Mouse (Mus musculus) hematopoietic multipotent progenitor cell, adult 10-12 weeks (in vitro differentiated cells): Measurements from ENCODE around the gene Krt86. TPM values are rescaled to one million over a fixed set of nuclear protein-coding genes. Genes with fewer than 3 reads are reported as not detected.

Experiments
- polyA plus RNA-seq: library from polyadenylated mRNA; stranded (reverse); fragments of >175 nt; gene quantifications from 2 replicates; pipeline ENCODE4 v1.2.3, GENCODE M21; 2012; ENCODE audit warnings: low replicate concordance

Krt86 gene
- 0.92 and 3.3 TPM in 2 replicates for polyA plus RNA-seq

GRCm38 (mm10) chr15:101472952-101473528 lies at the start of gene Krt86:
Gene Krt86, plus strand, starts transcription at chr15:101473478.

GRCm38 (mm10) chr15:101438555-101438954 lies 34.7 kb upstream of the Krt86 start, which contains the start of gene Krt87:
Gene Krt87, minus strand, starts transcription at chr15:101438804.

DNA sequence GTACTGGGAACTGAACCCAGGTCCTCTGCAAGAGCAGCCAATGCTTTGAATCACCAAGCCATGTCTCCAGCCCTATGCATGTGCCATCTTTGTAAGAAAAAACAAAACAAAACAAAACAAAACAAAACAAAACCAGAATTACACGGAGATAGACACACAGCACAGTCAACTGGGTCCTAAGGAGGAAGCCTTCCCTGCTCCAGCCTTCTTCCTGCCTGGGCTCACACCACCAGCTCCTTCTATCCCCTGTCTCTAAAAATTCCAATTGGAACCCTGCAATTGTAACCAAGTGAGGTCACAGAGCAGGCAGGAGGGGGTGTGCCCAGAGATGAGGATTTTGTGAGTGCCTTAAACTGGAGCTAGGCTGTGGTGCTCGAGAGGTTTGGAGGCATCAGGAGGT lies 25.8 kb upstream of the Krt86 start, which contains the start of gene Krt88:
Gene Krt88, plus strand, starts transcription at position 301 of the 400 bp plus-strand sequence.

GRCm38 (mm10) chr15:101463651-101464050 lies 9.6 kb upstream of the Krt86 start, which contains the start of gene Krt81:
Gene Krt81, minus strand, starts transcription at chr15:101463751.

GRCm38 (mm10) chr15:101491431-101491830 lies 18.2 kb downstream of the Krt86 start, which contains the start of gene Krt83:
Gene Krt83, minus strand, starts transcription at chr15:101491512.

DNA sequence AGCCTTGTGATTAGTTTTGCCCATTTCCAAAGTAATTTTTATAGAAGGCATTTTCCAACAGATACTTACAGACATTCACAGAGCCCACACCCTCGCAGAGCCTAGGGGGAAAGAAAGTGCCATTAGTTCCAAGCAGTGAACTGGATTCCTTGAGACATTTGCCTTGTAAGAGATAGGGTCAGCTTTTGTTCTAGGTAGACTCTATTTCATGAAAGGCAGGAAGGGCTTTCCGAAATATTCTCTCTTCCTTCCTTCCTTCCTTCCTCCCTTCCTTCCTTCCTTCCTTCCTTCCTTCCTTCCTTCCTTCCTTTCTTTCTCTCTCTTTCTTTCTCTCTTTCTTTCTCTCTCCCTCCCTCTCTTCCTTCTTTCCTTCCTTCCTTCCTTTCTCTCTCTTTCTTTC lies 43.9 kb downstream of the Krt86 start, which contains the start of gene Gm49425:
Gene Gm49425, minus strand, starts transcription at position 101 of the 400 bp plus-strand sequence.

Other genes starting within 250 kb of the Krt86 start
- 6.1 and 16.8 TPM in 2 replicates for gene Grasp, start 249.3 kb upstream of the Krt86 start, polyA plus RNA-seq
- gene Nr4a1, start 219.2 kb upstream of the Krt86 start, polyA plus RNA-seq: 57.9 and 89.1 TPM in 2 replicates
- gene Atg101, start 189.2 kb upstream of the Krt86 start, polyA plus RNA-seq: 42.2 and 52.1 TPM in 2 replicates
- not detected in 2 replicates for gene 6030408B16Rik, start 180.3 kb upstream of the Krt86 start, polyA plus RNA-seq
- gene Krt80, start 103.3 kb upstream of the Krt86 start, polyA plus RNA-seq: 10.3 and 16.1 TPM in 2 replicates
- gene Krt7, start 62.4 kb upstream of the Krt86 start, polyA plus RNA-seq: 0.47 and 0.86 TPM in 2 replicates
- not detected in 2 replicates for gene Krt87, start 34.7 kb upstream of the Krt86 start, polyA plus RNA-seq
- 0.16 TPM in 1 of 2 replicates, not detected in the other for gene Krt88, start 25.7 kb upstream of the Krt86 start, polyA plus RNA-seq
- gene Krt81, start 9.7 kb upstream of the Krt86 start, polyA plus RNA-seq: not detected in 2 replicates
- 0.16 and 0.17 TPM in 2 replicates for gene Krt83, start 18.0 kb downstream of the Krt86 start, polyA plus RNA-seq
- not detected in 2 replicates for gene Gm49425, start 43.8 kb downstream of the Krt86 start, polyA plus RNA-seq
- not detected in 2 replicates for gene Krt84, start 59.3 kb downstream of the Krt86 start, polyA plus RNA-seq
- not detected in 2 replicates for gene Krt82, start 77.2 kb downstream of the Krt86 start, polyA plus RNA-seq
- gene Krt90, start 89.5 kb downstream of the Krt86 start, polyA plus RNA-seq: not detected in 2 replicates
- gene Krt75, start 100.4 kb downstream of the Krt86 start, polyA plus RNA-seq: not detected in 2 replicates
- gene Gm5414, start 154.7 kb downstream of the Krt86 start, polyA plus RNA-seq: not detected in 2 replicates
- not detected in 2 replicates for gene Gm5478, start 173.9 kb downstream of the Krt86 start, polyA plus RNA-seq
- not detected in 2 replicates for gene Krt6b, start 206.8 kb downstream of the Krt86 start, polyA plus RNA-seq
- not detected in 2 replicates for gene Krt6a, start 220.8 kb downstream of the Krt86 start, polyA plus RNA-seq
- not detected in 2 replicates for gene Krt5, start 239.4 kb downstream of the Krt86 start, polyA plus RNA-seq